Mouse (Mus musculus) heart, postnatal 25 days (tissue): ENCODE data around the gene Gm29776. TPM values are rescaled to one million over a fixed set of nuclear protein-coding genes. Genes with fewer than 3 reads are reported as not detected.

ENCODE experiments used
- DNase-seq: peaks from one replicate; pipeline ENCODE4 v3.0.0; 2022; ENCODE audit warnings: low spot score
- intact Hi-C: fragments of 180-260 bp; cut with DNase I; formaldehyde crosslinking; loops from one replicate; pipeline ENCODE4 v1.15.1; 2025
- total RNA-seq, 2 experiments: library from RNA; stranded (reverse); gene quantifications; 2 replicates each; pipeline ENCODE4 v1.2.3; 2021

Gm29776 gene
- not detected for total RNA-seq

- DNase-seq = no peak
- intact Hi-C loops = loop anchor here (5.0 kb wide), 1 partner anchor 131 kb away; no protein-coding TSS in a partner anchor
Measured at GRCm38 (mm10) chr14:54698733-54699132, at the start of gene Gm29776. Gene Gm29776, minus strand, starts transcription at chr14:54698833.

DNA sequence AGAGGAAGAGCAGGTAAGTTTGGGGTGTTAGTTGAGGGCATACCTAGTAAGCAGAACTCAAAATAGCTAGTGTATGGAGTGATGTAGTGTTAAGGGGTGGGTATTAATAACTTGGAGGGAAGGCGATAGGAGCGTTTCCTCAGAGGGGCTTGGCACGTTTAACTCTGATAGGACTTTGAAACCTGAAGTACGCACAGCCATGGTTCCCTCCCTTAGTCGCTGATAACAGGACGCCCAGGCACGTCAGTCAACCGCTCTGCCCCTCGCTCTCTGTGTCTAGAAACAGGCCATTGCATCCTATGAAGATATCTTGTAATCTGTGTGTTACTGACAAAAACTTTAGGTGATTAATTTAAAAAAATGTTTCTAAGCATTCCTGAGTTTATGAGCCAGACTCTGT lies 47.4 kb upstream of the Gm29776 start:
- intact Hi-C loops = no loop called here

GRCm38 (mm10) chr14:54744473-54744872 lies 45.8 kb upstream of the Gm29776 start:
- DNase-seq = no peak
- intact Hi-C loops = no loop called here

More for the DNA sequence above, 47.4 kb upstream of the Gm29776 start:
- DNase-seq = no peak

GRCm38 (mm10) chr14:54742375-54742774 lies 43.7 kb upstream of the Gm29776 start:
- DNase-seq = no peak

DNA sequence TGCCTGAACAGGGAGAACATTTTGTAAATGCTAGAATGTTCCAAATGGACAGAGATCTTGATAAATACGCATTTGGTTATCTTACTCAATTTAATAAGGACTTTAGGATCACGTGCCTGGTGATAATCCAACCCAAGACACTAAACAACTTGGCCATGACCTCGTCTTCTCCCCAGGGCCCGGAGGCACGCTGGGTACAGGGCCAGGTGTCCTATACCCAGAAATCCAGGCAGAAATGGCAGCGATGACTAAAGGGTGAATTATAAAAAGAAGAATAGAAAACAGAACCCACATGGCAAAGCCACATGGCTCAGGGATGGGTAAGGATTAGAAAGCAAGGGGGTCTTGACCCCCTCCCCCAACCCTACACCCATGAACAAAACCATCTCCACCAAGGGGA lies 43.1 kb upstream of the Gm29776 start:
- intact Hi-C loops = no loop called here
- no peak for DNase-seq

More at GRCm38 (mm10) chr14:54742375-54742774, 43.7 kb upstream of the Gm29776 start:
- intact Hi-C loops = no loop called here

DNA sequence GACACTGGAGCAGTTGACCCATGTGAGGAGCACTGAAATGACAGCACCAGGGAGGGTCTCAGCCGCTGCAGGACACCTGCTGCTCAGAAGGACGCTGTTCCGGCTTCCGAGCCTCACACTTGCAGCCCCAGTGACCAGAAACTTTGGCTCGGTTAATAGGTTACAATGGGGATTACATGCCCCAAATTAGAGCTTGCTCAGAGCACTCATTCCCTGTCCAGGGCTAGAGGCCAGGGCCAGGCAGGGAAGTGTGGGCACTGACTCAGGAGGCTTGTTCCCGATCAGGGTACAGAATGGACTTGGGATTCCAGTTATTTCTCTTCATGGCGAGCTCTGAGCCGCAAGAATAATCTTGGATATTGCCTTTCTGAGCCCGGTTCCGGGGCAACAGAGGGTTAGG lies 39.0 kb upstream of the Gm29776 start:
- no peak for DNase-seq
- intact Hi-C loops = loop anchor here (5.0 kb wide), 1 partner anchor 35 kb away; no protein-coding TSS in a partner anchor

GRCm38 (mm10) chr14:54736555-54737552 lies 38.2 kb upstream of the Gm29776 start:
- DNase-seq = no peak
- intact Hi-C loops = loop anchor here (5.0 kb wide), 1 partner anchor 35 kb away; no protein-coding TSS in a partner anchor

DNA sequence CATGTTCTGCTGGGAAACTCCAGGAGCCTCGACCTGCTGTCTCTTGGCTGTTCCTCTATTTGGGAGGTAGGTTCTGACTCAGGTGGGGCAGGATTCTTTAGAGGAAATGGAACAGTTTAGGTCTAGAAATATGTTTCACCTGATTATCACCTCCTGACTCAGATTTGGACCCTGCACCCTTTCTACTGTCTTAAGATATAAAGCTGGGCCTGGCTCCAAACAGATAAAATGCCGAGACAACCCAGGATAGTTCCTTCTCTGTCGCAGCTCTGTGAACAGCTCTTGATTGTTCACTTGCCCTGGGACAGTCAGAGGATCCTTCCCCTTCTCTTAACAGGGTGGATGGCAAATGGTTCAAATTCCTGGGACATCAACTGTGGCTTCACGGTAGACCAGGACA lies 36.6 kb upstream of the Gm29776 start:
- intact Hi-C loops = loop anchor here (5.0 kb wide), 1 partner anchor 37 kb away; no protein-coding TSS in a partner anchor
- DNase-seq = no peak

- DNase-seq = no peak
- intact Hi-C loops = no loop called here
Measured at GRCm38 (mm10) chr14:54734004-54734403, 35.4 kb upstream of the Gm29776 start.

GRCm38 (mm10) chr14:54732206-54732605 lies 33.6 kb upstream of the Gm29776 start:
- DNase-seq = no peak
- intact Hi-C loops = no loop called here

DNA sequence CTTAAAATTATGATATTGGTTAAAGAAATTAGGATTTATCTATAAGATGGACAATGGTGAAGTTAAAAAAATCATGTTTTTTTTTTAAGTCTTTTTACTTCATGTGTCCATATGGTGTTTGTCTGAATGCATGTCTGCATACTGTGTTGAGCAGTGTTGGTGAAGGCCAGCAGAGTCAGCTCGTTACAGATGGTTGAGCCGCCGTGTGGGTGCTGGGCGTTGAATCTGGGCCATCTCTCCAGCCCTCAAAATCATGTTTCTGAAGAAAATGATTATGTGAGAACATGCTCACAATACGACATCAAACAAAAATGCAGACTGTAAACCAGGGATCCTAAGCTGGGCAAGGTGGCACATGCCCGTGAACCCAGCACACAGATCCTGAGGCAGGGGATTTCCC lies 31.7 kb upstream of the Gm29776 start:
- no peak for DNase-seq
- intact Hi-C loops = no loop called here

- DNase-seq = no peak
- intact Hi-C loops = no loop called here
Measured at GRCm38 (mm10) chr14:54728823-54729653, 30.4 kb upstream of the Gm29776 start.

- intact Hi-C loops = no loop called here
- no peak for DNase-seq
Measured at GRCm38 (mm10) chr14:54727565-54727964, 28.9 kb upstream of the Gm29776 start.

GRCm38 (mm10) chr14:54724049-54724448 lies 25.4 kb upstream of the Gm29776 start:
- no peak for DNase-seq
- intact Hi-C loops = no loop called here

DNA sequence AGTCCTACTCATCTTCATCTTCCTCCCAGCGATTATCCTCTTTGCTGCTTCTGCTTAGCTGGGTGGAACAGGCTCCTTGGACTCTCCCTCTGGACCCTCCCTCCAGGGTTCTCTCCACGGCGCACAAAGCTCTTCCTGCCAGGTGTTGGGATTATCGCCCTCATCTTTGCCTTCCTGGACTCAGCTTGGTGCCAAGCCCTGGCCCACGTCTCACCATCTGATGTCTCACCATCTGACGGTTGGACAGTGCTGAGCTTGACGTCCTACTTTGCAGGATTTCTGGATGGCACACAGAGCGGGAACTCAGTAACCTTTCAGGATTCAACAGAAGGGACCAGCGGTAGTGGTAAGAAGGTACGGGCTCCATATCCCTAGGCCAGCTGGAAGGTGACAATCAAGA lies 23.1 kb upstream of the Gm29776 start:
- intact Hi-C loops = no loop called here
- no peak for DNase-seq

GRCm38 (mm10) chr14:54720654-54721350 lies 22.2 kb upstream of the Gm29776 start:
- intact Hi-C loops = no loop called here

GRCm38 (mm10) chr14:54720041-54720440 lies 21.4 kb upstream of the Gm29776 start:
- intact Hi-C loops = no loop called here
- no peak for DNase-seq

More at GRCm38 (mm10) chr14:54720654-54721350, 22.2 kb upstream of the Gm29776 start:
- DNase-seq = no peak

GRCm38 (mm10) chr14:54715402-54715801 lies 16.8 kb upstream of the Gm29776 start:
- no peak for DNase-seq
- intact Hi-C loops = loop anchor here (1.0 to 2.0 kb wide), 2 partner anchors 101 to 145 kb away; no protein-coding TSS in a partner anchor

- intact Hi-C loops = loop anchor here (1.0 to 2.0 kb wide), 2 partner anchors 102 to 146 kb away; no protein-coding TSS in a partner anchor
- DNase-seq = no peak
Measured at GRCm38 (mm10) chr14:54714617-54715081, 16.0 kb upstream of the Gm29776 start.
